Mouse (Mus musculus): ENCODE measurements around the gene Mmp15. TPM values are rescaled to one million over a fixed set of nuclear protein-coding genes. Genes with fewer than 3 reads are reported as not detected.

The Mmp15 gene
- polyA plus RNA-seq, 1 experiment: 1.4 TPM

DNA sequence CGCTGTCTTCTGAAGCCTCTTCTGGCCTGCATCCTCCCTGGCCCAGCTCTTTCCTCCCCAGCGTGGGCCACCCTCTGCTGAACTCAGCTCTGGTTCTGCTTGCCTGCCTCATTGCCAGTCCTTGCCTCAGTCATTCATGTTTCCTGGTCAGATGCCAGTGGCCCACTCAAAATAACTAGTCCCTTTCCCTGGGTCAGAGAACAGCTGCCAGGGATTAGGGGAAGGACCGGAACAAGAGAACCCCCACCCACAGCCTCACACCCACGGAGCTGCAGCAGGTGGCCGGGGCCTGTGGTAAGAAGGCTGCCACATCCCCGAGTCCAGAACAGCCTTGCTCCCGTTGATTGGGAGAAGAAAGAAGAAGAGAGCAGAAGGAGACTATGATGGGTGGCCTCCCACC, 49.0 kb downstream of the Mmp15 start:
- H3K27ac ChIP-seq (ENCODE audit: insufficient read depth, low read length): no peak overlapping the region
- no peak overlapping the region for H3K4me3 ChIP-seq (ENCODE audit: insufficient read depth, low read length)
- TF ChIP-seq POLR2A (IDR thresholded peaks at IDR 0.05; ENCODE audit: low read depth, low read length): no peak
- no peak for TF ChIP-seq CTCF (IDR thresholded peaks at IDR 0.05; ENCODE audit: borderline replicate concordance, insufficient read depth, low read length)
- H3K4me1 ChIP-seq (ENCODE audit: control insufficient read depth, insufficient read depth, low read length): no peaks in the 10 kb centered on the region

DNA sequence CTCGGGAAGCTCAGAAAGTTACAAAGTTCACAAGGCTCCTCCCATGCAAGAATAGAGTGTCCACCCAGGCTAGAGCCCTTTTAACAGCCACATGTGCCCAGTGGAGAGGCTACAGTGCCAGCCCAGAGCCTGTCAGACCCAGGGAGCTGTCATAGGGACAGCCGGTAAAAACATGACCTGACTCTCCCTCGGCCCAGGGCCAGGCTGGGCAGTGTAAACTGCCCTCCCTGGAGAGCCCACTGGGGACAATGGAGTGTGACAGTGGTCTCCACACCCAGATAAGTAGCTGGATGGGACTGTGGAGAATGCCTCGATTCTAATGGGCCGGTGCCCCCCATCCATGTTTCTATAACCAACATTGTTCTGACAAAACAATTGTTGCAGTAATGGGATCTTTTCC, 57.5 kb downstream of the Mmp15 start:
- H3K4me3 ChIP-seq (ENCODE audit: insufficient read depth, low read length): no peak overlapping the region

DNA sequence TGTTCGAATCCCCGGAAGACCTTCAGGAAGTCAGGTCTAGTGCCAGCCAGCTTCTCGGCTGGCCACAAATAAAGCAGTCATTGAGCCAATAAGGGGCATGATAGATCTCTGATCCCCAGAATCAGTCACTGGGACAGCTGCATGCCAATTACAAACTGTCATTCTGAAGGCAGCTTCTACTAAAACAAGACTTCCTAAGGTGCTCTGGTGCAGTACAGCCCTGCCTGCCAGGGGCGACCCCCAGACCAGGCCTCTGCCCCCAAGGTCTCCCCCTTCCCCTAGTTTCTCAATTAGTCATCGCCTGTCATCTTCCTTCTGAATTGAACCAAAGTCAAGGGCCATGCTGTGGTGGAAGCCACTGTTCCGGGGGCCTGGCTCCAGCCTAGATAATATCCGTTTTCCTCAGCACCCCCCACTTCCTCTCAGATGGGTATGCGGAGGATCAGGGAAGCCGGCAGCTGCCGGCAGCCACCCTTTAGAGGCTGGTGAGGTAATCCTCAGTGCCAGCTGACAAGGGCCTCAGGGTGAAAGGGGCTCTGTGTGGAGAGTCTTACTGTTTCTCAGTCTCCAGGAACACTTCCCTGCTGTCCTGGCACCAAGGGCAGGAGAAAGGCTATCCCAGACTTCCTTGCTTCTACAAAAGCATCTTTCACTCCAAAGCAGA, 59.4 kb downstream of the Mmp15 start:
- TF ChIP-seq CTCF (IDR thresholded peaks at IDR 0.05; ENCODE audit: borderline replicate concordance, insufficient read depth, low read length) (no peak), POLR2A (IDR thresholded peaks at IDR 0.05; ENCODE audit: low read depth, low read length) (no peak)
- no peaks in the 10 kb centered on the region for H3K4me1 ChIP-seq (ENCODE audit: control insufficient read depth, insufficient read depth, low read length)
- H3K27ac ChIP-seq (ENCODE audit: insufficient read depth, low read length): no peak overlapping the region
- H3K4me3 ChIP-seq (ENCODE audit: insufficient read depth, low read length): no peak overlapping the region

More for the DNA sequence above, 57.5 kb downstream of the Mmp15 start:
- no peaks in the 10 kb centered on the region for H3K4me1 ChIP-seq (ENCODE audit: control insufficient read depth, insufficient read depth, low read length)
- no peak overlapping the region for H3K27ac ChIP-seq (ENCODE audit: insufficient read depth, low read length)
- no peak for TF ChIP-seq POLR2A (IDR thresholded peaks at IDR 0.05; ENCODE audit: low read depth, low read length)

DNA sequence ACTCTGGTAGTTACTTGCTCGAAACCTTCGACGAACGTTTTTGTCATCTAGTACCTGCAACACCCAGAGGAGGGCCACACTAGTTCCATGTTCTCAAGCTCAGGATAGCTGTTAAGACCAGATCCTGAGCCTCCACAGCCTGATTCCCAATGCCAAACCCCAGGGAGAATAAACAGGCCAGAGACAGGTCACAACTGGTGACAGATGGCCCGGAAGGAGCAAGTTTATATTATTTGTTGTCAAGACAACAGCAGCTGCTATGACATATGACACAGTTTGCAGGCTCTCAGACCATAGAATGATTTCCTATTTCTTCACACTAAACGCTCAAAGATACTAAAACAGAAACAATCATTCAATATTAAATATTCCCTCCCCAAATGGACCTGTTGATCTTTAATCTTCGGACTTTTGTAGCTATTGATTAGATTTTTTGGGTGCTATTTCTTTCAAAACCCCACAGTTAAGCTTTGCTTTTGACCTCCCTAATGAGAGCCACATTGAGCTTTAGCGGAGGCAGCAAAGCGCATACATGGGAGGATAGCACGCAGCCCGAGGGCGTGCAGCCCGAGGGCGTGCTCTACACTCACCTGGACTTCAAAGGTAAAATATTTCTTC, 70.2 kb downstream of the Mmp15 start:
- H3K27ac ChIP-seq (ENCODE audit: insufficient read depth, low read length): no peak overlapping the region
- TF ChIP-seq CTCF (IDR thresholded peaks at IDR 0.05; ENCODE audit: borderline replicate concordance, insufficient read depth, low read length): no peak
- no peak for TF ChIP-seq POLR2A (IDR thresholded peaks at IDR 0.05; ENCODE audit: low read depth, low read length)

More for the DNA sequence above, 70.2 kb downstream of the Mmp15 start:
- peaks cover 5% of the 10 kb centered on the region; the same call in 1 of the 2 replicates for H3K4me1 ChIP-seq (ENCODE audit: control insufficient read depth, insufficient read depth, low read length)
- no peak overlapping the region for H3K4me3 ChIP-seq (ENCODE audit: insufficient read depth, low read length)

Other genes with a start within 250 kb of the Mmp15 start
- gene Kifc3, start 149.5 kb upstream of the Mmp15 start, polyA plus RNA-seq (2011; ENCODE audit: insufficient read length, low read depth, missing spikeins): 13.6 and 21.4 TPM in 2 replicates
- gene Cngb1, start 45.7 kb upstream of the Mmp15 start, polyA plus RNA-seq (2011; ENCODE audit: insufficient read length, low read depth, missing spikeins): 0.09 and 0.13 TPM in 2 replicates
- not detected in 2 replicates for gene Tepp, start 41.7 kb upstream of the Mmp15 start, polyA plus RNA-seq (2011; ENCODE audit: insufficient read length, low read depth, missing spikeins)
- 5.8 and 6.6 TPM in 2 replicates for gene Zfp319, start 20.3 kb upstream of the Mmp15 start, polyA plus RNA-seq (2011; ENCODE audit: insufficient read length, low read depth, missing spikeins)
- 22.8 and 24.1 TPM in 2 replicates for gene Usb1, start 20.0 kb upstream of the Mmp15 start, polyA plus RNA-seq (2011; ENCODE audit: insufficient read length, low read depth, missing spikeins)
- 55.4 and 68.2 TPM in 2 replicates for gene Cfap20, start 82.6 kb downstream of the Mmp15 start, polyA plus RNA-seq (2011; ENCODE audit: insufficient read length, low read depth, missing spikeins)
- 119 and 120 TPM in 2 replicates for gene Csnk2a2, start 137.8 kb downstream of the Mmp15 start, polyA plus RNA-seq (2011; ENCODE audit: insufficient read length, low read depth, missing spikeins)
- not detected in 2 replicates for gene Ccdc113, start 181.8 kb downstream of the Mmp15 start, polyA plus RNA-seq (2011; ENCODE audit: insufficient read length, low read depth, missing spikeins)
- not detected in 2 replicates for gene Prss54, start 224.1 kb downstream of the Mmp15 start, polyA plus RNA-seq (2011; ENCODE audit: insufficient read length, low read depth, missing spikeins)